Mouse (Mus musculus) spleen, adult 12 weeks (tissue): ENCODE measurements around the gene Clybl.

ENCODE experiments used
- DNase-seq: peaks from one replicate; pipeline ENCODE4 v3.0.0; 2022; ENCODE audit warnings: low spot score

Gene Clybl

GRCm38 (mm10) chr14:122305132-122305531, 123.6 kb downstream of the Clybl start:
- DNase-seq, result no peak

DNA sequence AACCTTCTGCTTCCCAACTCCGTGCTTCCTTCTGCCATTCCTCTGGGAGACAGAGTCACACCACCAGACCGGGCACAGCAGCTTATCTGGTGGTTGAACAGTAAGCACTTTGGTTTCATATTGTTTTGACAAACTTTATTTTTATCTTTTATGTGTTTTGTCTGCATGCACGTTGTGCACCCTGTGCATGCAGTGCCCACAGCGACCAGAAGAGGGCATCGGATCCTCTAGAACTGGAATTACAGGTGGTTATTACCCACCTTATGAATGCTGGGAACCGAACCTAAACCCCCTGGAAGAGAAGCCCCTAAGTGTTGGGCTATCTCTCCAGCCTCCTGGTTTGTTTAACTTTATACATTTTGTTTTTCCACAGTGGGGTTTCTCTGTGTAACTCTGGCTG, 130.9 kb downstream of the Clybl start:
- no peak for DNase-seq

DNA sequence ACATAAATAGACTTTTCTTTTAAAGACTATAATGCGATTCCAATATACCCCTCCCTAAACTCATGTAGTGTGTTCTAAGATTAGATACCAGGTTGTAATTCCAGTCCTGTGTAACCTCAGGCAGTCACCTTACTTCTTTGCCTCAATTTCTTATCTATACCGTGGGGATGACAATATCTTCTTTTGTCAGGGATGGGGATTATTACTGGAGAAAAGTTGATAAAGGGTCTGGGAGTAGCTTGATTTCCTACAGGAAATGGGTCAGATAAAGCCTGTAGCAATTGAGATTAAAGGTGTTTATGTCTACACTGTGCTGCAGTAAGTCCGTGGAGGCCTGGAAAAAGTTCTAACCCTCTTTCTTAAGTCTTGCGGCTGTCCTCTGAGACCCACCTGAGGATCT, 131.8 kb downstream of the Clybl start:
- no peak for DNase-seq

GRCm38 (mm10) chr14:122315743-122316142, 134.2 kb downstream of the Clybl start:
- no peak for DNase-seq

- no peak for DNase-seq
Observed at GRCm38 (mm10) chr14:122322136-122322535, 140.6 kb downstream of the Clybl start.

DNA sequence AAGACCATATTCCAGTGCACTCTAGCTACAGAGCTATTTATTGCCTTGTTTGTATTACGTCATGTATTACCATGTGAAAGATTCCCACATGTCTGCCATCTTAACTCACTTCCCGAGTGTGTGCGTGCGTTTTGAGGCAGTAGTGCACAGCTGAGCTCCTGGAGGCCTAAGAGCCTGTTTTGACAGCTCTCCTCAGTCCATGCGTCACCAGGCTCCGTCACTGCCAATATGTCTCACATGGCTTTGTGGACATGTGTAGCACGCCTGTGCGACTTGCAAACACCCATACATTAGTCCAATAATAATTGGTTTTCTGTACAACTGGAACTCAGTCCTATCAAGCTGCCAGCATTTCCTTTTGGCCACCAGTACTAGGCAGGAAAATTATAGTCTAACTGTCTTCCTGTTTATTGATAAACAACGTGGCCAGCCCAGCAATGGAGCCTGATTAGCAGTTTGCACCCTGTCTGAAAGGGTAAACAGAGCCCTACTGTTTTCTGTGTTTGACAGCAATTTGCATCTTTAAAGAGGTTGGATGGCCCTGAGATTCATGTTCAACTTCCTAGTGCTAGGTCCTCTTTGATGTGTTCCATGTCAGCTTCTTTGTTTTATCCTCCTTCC, 142.4 kb downstream of the Clybl start:
- DNase-seq, result no peak

GRCm38 (mm10) chr14:122330136-122330535, 148.6 kb downstream of the Clybl start:
- DNase-seq, result no peak

DNA sequence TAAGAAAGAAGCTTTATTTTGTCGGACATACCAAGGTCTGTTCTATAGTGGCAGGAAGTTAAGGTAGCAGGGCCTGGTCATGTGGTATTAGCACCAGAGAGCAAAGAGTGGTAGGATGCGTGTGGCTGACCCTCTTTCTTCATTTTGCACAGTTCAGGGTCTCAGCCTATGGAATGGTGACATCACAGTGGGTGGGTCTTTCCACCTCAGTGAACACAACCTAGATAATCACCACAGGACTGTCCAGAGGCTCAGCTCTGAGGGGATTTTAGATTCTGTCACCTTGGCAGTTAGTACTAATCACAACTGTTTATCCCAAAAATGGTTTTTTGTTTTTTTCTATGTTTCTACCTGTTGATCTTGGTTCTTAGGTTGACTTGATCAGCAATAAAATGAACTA, 149.2 kb downstream of the Clybl start:
- no peak for DNase-seq

GRCm38 (mm10) chr14:122331635-122332460, 150.3 kb downstream of the Clybl start:
- no peak for DNase-seq

DNA sequence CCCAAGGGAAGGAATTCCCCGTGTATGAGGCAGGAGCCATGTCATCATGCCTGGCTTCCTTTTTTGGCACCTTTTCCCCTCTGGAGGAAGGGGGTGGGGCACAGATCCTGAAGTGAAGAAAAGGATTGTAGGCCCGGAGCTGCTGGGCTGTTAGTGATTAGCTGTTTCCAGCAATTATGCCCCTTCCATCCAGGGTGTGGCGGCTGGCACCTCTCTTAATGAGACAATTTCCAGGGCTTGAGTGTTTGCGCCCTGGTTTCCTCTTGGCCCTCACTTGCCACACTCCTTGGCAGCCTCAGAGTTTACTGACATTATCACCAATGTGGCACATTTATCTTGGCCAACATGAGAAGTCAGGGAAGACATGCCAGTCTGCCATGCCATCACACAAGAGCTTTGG, 155.5 kb downstream of the Clybl start:
- DNase-seq, result no peak

GRCm38 (mm10) chr14:122338784-122339183, 157.3 kb downstream of the Clybl start:
- DNase-seq, result no peak

GRCm38 (mm10) chr14:122340141-122340540, 158.6 kb downstream of the Clybl start:
- no peak for DNase-seq

DNA sequence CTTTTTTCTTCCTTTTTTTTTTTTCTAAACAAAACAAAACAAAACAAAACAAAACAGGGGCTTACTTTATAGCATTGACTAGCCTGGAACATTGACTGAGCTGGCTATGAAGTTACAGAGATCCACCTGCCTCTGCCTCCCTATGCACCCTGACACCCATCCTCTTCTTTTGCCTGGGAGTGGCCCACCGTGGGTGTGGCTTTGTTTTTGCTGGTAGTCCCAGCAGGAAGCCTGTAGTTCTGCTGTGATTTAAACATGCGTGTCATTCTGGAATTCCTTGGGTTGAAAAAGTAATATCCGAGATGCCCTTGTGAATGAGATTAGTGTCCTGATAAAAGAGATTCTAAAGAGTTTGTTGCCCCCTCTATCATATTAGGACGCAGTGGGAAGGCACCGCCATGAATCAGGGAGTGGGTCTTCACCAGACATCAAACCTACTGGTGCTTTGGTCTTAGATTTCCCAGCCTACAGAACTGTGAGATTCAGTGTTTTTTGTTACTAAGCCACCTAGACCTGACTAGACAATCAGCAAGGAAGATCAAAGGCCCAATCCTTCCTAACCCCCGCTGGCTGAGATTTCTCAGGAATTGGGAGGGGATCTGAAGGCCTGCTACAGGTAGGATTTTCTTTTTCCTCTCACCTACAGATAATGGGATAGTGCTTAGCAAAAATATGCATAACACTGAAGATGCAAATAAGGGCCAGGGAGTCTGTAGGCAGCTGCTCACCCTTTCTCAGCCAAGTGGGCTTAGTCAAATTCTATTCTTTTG, 160.3 kb downstream of the Clybl start:
- DNase-seq, result no peak

GRCm38 (mm10) chr14:122344272-122345224, 163.0 kb downstream of the Clybl start:
- DNase-seq, result no peak

DNA sequence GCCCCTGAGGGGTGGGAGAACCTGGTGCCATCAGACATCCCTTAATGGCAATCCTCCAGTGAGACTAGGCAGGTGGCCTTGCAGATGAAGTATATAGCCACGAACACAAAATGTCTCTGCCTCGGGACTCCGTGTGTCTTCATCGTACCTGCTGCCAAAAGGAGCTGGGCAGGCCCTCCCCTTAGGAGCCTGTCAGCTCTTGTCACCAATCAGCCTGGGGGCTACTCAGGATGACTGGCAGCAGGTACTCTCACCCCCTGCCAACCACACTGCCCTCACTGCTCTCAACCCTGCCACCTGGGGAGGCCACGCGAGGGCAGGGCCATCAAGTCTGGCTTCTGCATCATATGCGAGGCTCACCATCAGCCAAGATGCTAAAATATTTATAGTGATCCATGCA, 166.6 kb downstream of the Clybl start:
- DNase-seq, result no peak

- DNase-seq, result no peak
Observed at GRCm38 (mm10) chr14:122349326-122349725, 167.8 kb downstream of the Clybl start.

DNA sequence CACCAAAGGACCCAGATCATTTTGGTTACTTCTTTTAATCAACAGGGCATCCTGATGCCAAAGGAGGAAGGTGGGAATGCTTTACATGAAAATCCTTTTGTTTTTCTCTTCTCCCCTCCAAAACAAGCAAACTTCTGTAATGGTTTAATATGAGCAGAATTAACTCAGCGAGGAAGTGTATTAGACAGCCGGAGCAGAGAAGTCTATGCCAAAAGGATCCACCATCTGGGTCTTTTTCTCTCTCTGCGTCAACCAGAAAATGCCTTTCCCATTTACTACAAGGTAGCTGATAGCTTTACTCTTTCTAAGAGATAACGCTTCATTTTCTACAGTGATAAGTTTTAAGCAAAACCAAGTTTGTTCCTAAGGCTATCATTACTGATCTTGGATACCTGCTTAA, 168.3 kb downstream of the Clybl start:
- DNase-seq, result no peak

- DNase-seq, result no peak
Observed at GRCm38 (mm10) chr14:122350766-122351165, 169.3 kb downstream of the Clybl start.

DNA sequence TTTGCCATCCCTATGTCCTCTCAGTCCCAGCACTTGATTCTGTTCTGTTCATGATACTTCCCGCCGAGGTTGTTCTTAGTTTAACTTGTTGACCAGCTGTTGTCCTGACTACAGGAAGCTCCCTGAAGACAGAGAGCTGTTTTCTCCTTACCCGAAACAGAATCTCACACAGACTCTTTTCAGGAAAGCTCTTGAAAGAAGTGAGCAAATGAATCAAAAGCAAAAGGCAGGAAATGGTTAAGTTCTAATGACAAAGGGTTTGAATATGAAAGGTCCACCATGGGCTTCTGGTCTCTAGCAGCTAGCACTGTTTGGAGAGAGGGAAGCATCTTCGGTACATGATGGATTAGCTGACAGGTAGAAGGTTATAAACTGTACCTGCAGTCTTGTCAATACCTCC, 175.8 kb downstream of the Clybl start:
- DNase-seq, result no peak

GRCm38 (mm10) chr14:122358592-122358991, 177.1 kb downstream of the Clybl start:
- DNase-seq, result no peak

GRCm38 (mm10) chr14:122359136-122359905, 177.8 kb downstream of the Clybl start:
- DNase-seq, result no peak
